Mouse (Mus musculus) cortical plate, adult 2 months (tissue): ENCODE measurements at regions not wholly inside any gene's neighbourhood (a gene's known extent, or its start where the extent isn't known, plus 50 kb on each side); places are given as distances from the start of the nearest gene placed in this dataset.

Experiments used
- CTCF ChIP-seq: fragments of 200-500 bp; IDR thresholded peaks from 2 replicates; pipeline ENCODE4 v1.5.1; 2011; ENCODE audit warnings: mild to moderate bottlenecking, control low read depth, low read length; ENCODE audit not compliant: insufficient read depth; ENCODE audit errors: extremely low read depth
- POLR2A ChIP-seq: fragments of 200-500 bp; IDR thresholded peaks from 2 replicates; pipeline ENCODE4 v1.6.1; 2011; ENCODE audit warnings: mild to moderate bottlenecking, low read length, control low read depth; ENCODE audit not compliant: insufficient read depth; ENCODE audit errors: extremely low read depth

DNA sequence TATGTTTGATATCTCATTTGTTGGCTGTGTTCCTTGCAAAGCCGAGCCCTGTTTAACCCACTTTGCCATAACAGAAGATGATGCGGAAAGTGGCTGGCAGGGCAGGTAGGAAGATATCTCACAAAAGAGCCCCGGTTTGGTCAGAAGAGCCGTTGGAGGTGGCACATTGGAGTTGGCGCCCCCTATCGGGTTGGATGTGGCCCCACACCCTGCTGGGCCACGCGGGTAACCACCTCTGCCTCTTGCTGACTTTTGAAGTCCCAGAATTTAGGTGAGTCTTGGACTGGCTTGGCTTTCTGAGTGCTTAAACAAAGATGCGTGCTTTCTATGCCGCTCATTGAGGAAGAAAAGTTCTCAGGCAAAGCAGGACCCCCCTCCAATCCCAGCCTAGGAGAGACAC is 56.1 kb downstream of the Gm4791 start:
- no peak for TF ChIP-seq CTCF
- no peak for TF ChIP-seq POLR2A
